Mouse (Mus musculus): Measurements from ENCODE around the gene Snap47. TPM values are rescaled to one million over a fixed set of nuclear protein-coding genes. Genes with fewer than 3 reads are reported as not detected.
"Not testable (repeated sequence)": the region's sequence is repeated elsewhere in the genome, so short reads cannot be mapped to it uniquely, and the experiment has no call there.

Gene Snap47
- total RNA-seq, 2 experiments from 2014 or later = 4.8 to 6.0 TPM

GRCm38 (mm10) chr11:59377999-59378398 lies 73.0 kb downstream of the Snap47 start:
- no peak for ATAC-seq (replicated peaks; ENCODE audit: poor library complexity, severe bottlenecking)

GRCm38 (mm10) chr11:59375475-59375874 lies 75.5 kb downstream of the Snap47 start, which contains the start of gene Prss38:
Gene Prss38, minus strand, starts transcription at chr11:59375657.
- ATAC-seq (replicated peaks; ENCODE audit: poor library complexity, severe bottlenecking) = no peak

- ATAC-seq (replicated peaks; ENCODE audit: poor library complexity, severe bottlenecking) = no peak
Measured at GRCm38 (mm10) chr11:59369848-59370247, 81.1 kb downstream of the Snap47 start.

- not testable (repeated sequence) for ATAC-seq (replicated peaks; ENCODE audit: poor library complexity, severe bottlenecking)
Measured at GRCm38 (mm10) chr11:59367955-59368354, 83.0 kb downstream of the Snap47 start.

GRCm38 (mm10) chr11:59366633-59367032 lies 84.4 kb downstream of the Snap47 start:
- ATAC-seq (replicated peaks; ENCODE audit: poor library complexity, severe bottlenecking) = no peak

- no peak for ATAC-seq (replicated peaks; ENCODE audit: poor library complexity, severe bottlenecking)
Measured at GRCm38 (mm10) chr11:59366031-59366430, 85.0 kb downstream of the Snap47 start.

GRCm38 (mm10) chr11:59364417-59364816 lies 86.6 kb downstream of the Snap47 start:
- no peak for ATAC-seq (replicated peaks; ENCODE audit: poor library complexity, severe bottlenecking)

GRCm38 (mm10) chr11:59364007-59364406 lies 87.0 kb downstream of the Snap47 start:
- no peak for ATAC-seq (replicated peaks; ENCODE audit: poor library complexity, severe bottlenecking)

GRCm38 (mm10) chr11:59361291-59361690 lies 89.7 kb downstream of the Snap47 start:
- ATAC-seq (replicated peaks; ENCODE audit: poor library complexity, severe bottlenecking) = no peak

Other genes with a start within 250 kb of the Snap47 start
- 22.7 and 45.8 TPM in 2 replicates for gene Mrpl55, start 248.7 kb downstream of the Snap47 start, total RNA-seq (2014; fragmentation: Nextera tagmentation)
- gene Mrpl55, start 248.7 kb downstream of the Snap47 start, total RNA-seq (2017) = 59.9 and 82.1 TPM in 2 replicates
- 21.2 and 21.9 TPM in 2 replicates for gene 2310033P09Rik, start 242.9 kb downstream of the Snap47 start, total RNA-seq (2014; fragmentation: Nextera tagmentation)
- 11.4 and 14.0 TPM in 2 replicates for gene 2310033P09Rik, start 242.9 kb downstream of the Snap47 start, total RNA-seq (2017)
- gene Arf1, start 222.9 kb downstream of the Snap47 start, total RNA-seq (2014; fragmentation: Nextera tagmentation) = 287 and 315 TPM in 2 replicates
- 336 and 384 TPM in 2 replicates for gene Arf1, start 222.9 kb downstream of the Snap47 start, total RNA-seq (2017)
- gene Wnt3a, start 160.4 kb downstream of the Snap47 start, total RNA-seq (2014; fragmentation: Nextera tagmentation) = not detected in 2 replicates
- gene Wnt3a, start 160.4 kb downstream of the Snap47 start, total RNA-seq (2017) = not detected in 2 replicates
- not detected in 2 replicates for gene Wnt9a, start 144.3 kb downstream of the Snap47 start, total RNA-seq (2014; fragmentation: Nextera tagmentation)
- not detected in 2 replicates for gene Wnt9a, start 144.3 kb downstream of the Snap47 start, total RNA-seq (2017)
- gene Prss38, start 75.5 kb downstream of the Snap47 start, total RNA-seq (2014; fragmentation: Nextera tagmentation) = not detected in 2 replicates
- gene Prss38, start 75.5 kb downstream of the Snap47 start, total RNA-seq (2017) = not detected in 2 replicates
- gene Jmjd4, start 1.1 kb downstream of the Snap47 start, total RNA-seq (2014; fragmentation: Nextera tagmentation) = 4.3 and 6.0 TPM in 2 replicates
- gene Jmjd4, start 1.1 kb downstream of the Snap47 start, total RNA-seq (2017) = 4.3 and 5.6 TPM in 2 replicates
- 2.8 and 3.4 TPM in 2 replicates for gene Zfp867, start 21.3 kb upstream of the Snap47 start, total RNA-seq (2014; fragmentation: Nextera tagmentation)
- gene Zfp867, start 21.3 kb upstream of the Snap47 start, total RNA-seq (2017) = 1.5 and 2.9 TPM in 2 replicates
- 20.8 and 24.8 TPM in 2 replicates for gene Zkscan17, start 75.6 kb upstream of the Snap47 start, total RNA-seq (2014; fragmentation: Nextera tagmentation)
- 9.0 and 11.1 TPM in 2 replicates for gene Zkscan17, start 75.6 kb upstream of the Snap47 start, total RNA-seq (2017)
- 2.4 and 2.5 TPM in 2 replicates for gene Nlrp3, start 90.4 kb upstream of the Snap47 start, total RNA-seq (2014; fragmentation: Nextera tagmentation)
- 5.3 and 16.5 TPM in 2 replicates for gene Nlrp3, start 90.4 kb upstream of the Snap47 start, total RNA-seq (2017)
- not detected in 2 replicates for gene Olfr222, start 125.0 kb upstream of the Snap47 start, total RNA-seq (2014; fragmentation: Nextera tagmentation)
- gene Olfr222, start 125.0 kb upstream of the Snap47 start, total RNA-seq (2017) = not detected in 2 replicates
- gene Olfr223, start 142.1 kb upstream of the Snap47 start, total RNA-seq (2014; fragmentation: Nextera tagmentation) = not detected in 2 replicates
- gene Olfr223, start 142.1 kb upstream of the Snap47 start, total RNA-seq (2017) = not detected in 2 replicates
- gene Mprip, start 210.1 kb upstream of the Snap47 start, total RNA-seq (2014; fragmentation: Nextera tagmentation) = 50.1 and 70.7 TPM in 2 replicates
- gene Mprip, start 210.1 kb upstream of the Snap47 start, total RNA-seq (2017) = 56.4 and 71.4 TPM in 2 replicates